18 mouse cellular contexts compared by ENCODE assay signal in genomic region chr2:18051831-18052170, GRCm38 (mm10). TPM values are rescaled to one million over a fixed set of nuclear protein-coding genes. Genes with fewer than 3 reads are reported as not detected.
DNase-seq lines count a peak whose midpoint lies in the region; ATAC-seq lines count a peak whose summit lies in the region.
"Had no signal": no experiment of that assay in that cellular context is flagged by ENCODE, and none has a peak within 500 bp of the region (broad histone marks: within the 10 kb centered on the region; RNA-seq: fewer than 3 reads in every experiment).

No protein-coding gene starts in this region.

- no peaks in the 10 kb centered on the region for H3K27me3 ChIP-seq in heart, embryonic 10.5 days (ENCODE audit: insufficient read depth, poor library complexity, severe bottlenecking)
- H3K27me3 ChIP-seq in embryonic facial prominence, embryonic 10.5 days (replicated peaks; ENCODE audit: low read depth, poor library complexity, severe bottlenecking) = no peaks in the 10 kb centered on the region
- H3K27me3 ChIP-seq in forebrain, embryonic 16.5 days (replicated peaks; ENCODE audit: control insufficient read depth, insufficient read depth, low read length) = no peaks in the 10 kb centered on the region
- no peaks in the 10 kb centered on the region for H3K27me3 ChIP-seq in limb, embryonic 12.5 days

- H3K4me2 ChIP-seq in forebrain, embryonic 16.5 days (ENCODE audit: low read length) = peak overlapping the region; percentile 86
- peak overlapping the region; percentile 89 for H3K4me2 ChIP-seq in limb, embryonic 12.5 days

- 67% methylated on average over 3 of the region's 3 CpGs for WGBS in heart, embryonic 10.5 days
- WGBS in embryonic facial prominence, embryonic 10.5 days = 31% methylated on average over 3 of the region's 3 CpGs
- 16% methylated on average over 3 of the region's 3 CpGs for WGBS in forebrain, embryonic 16.5 days
- WGBS in limb, embryonic 12.5 days = 28% methylated on average over 3 of the region's 3 CpGs

- peaks cover 30% of the 10 kb centered on the region for H3K4me1 ChIP-seq in heart, embryonic 10.5 days
- peaks cover 57% of the 10 kb centered on the region for H3K4me1 ChIP-seq in embryonic facial prominence, embryonic 10.5 days
- peaks cover 38% of the 10 kb centered on the region for H3K4me1 ChIP-seq in forebrain, embryonic 16.5 days (replicated peaks; ENCODE audit: control insufficient read depth, insufficient read depth, low read length)
- peaks cover 43% of the 10 kb centered on the region for H3K4me1 ChIP-seq in limb, embryonic 12.5 days (replicated peaks)

- no peak overlapping the region for H3K9ac ChIP-seq in forebrain, embryonic 16.5 days (replicated peaks; ENCODE audit: low read depth, low read length)
- peak overlapping the region; percentile 52; the same call in 1 of the 2 replicates for H3K9ac ChIP-seq in limb, embryonic 12.5 days (replicated peaks)
- H3K9ac ChIP-seq: liver, postnatal 0 days had no signal

- no peak for DNase-seq in heart, embryonic 10.5 days (ENCODE audit: low spot score)
- DNase-seq in heart, adult 18-20 months = no peak
- DNase-seq in embryonic facial prominence, embryonic 10.5 days (ENCODE audit: low spot score) = no peak
- DNase-seq in c-Kit-positive CD71-positive TER-119-positive erythroid progenitor cells, embryonic 14.5 days (ENCODE audit: low spot score) = no peak
- no peak for DNase-seq in adrenal gland, postnatal 14 days
- DNase-seq in embryo, embryonic 10 days (ENCODE audit: low spot score) = no peak
- DNase-seq: cerebellum, adult 11-12 months; gastrocnemius, postnatal 25 days; left cerebral cortex, postnatal 4 days; liver, postnatal 0 days had no signal

- no peak for ATAC-seq in forebrain, embryonic 16.5 days
- no peak for ATAC-seq in limb, embryonic 12.5 days (ENCODE audit: insufficient number of reproducible peaks, insufficient read depth, low FRiP score, low TSS enrichment, low read depth)
- ATAC-seq: liver, postnatal 0 days had no signal

- no peaks in the 10 kb centered on the region for H3K36me3 ChIP-seq in heart, embryonic 10.5 days
- no peaks in the 10 kb centered on the region for H3K36me3 ChIP-seq in embryonic facial prominence, embryonic 10.5 days (replicated peaks)
- no peaks in the 10 kb centered on the region for H3K36me3 ChIP-seq in forebrain, embryonic 16.5 days (ENCODE audit: control insufficient read depth, insufficient read depth)
- no peaks in the 10 kb centered on the region for H3K36me3 ChIP-seq in limb, embryonic 12.5 days

- 0 out of 2 replicates have a peak overlapping the region, but pooled peaks have one; percentile 98 for H3K4me3 ChIP-seq in heart, embryonic 10.5 days
- H3K4me3 ChIP-seq in embryonic facial prominence, embryonic 10.5 days = peak overlapping the region; percentile 98
- H3K4me3 ChIP-seq in forebrain, embryonic 16.5 days (replicated peaks; ENCODE audit: low read length) = no peak overlapping the region
- H3K4me3 ChIP-seq in limb, embryonic 12.5 days (replicated peaks) = no peak overlapping the region

- no peaks in the 10 kb centered on the region for H3K9me3 ChIP-seq in heart, embryonic 10.5 days
- no peaks in the 10 kb centered on the region for H3K9me3 ChIP-seq in embryonic facial prominence, embryonic 10.5 days
- H3K9me3 ChIP-seq in forebrain, embryonic 16.5 days (ENCODE audit: control insufficient read depth, low read length) = no peaks in the 10 kb centered on the region
- H3K9me3 ChIP-seq in limb, embryonic 12.5 days = no peaks in the 10 kb centered on the region

- H3K27ac ChIP-seq in heart, embryonic 10.5 days = peak overlapping the region; percentile 100; the same call in 1 of the 2 replicates
- H3K27ac ChIP-seq in embryonic facial prominence, embryonic 10.5 days (replicated peaks) = peak overlapping the region; percentile 99
- no peak overlapping the region for H3K27ac ChIP-seq in forebrain, embryonic 16.5 days (ENCODE audit: low read length)
- H3K27ac ChIP-seq in limb, embryonic 12.5 days = no peak overlapping the region

RNA-seq across cellular contexts. Expression of gene Skida1, which starts 3.0 kb away (rescaled TPM):
- polyA plus RNA-seq in heart, embryonic 10.5 days (2016; fragmentation: Nextera tagmentation; extraction: Ambion mirVana) = 6.7 and 9.4 TPM in 2 replicates
- 1 to 10 TPM; 2.0 to 2.2 TPM for total RNA-seq in heart, adult 18-20 months (2021)
- polyA plus RNA-seq in embryonic facial prominence, embryonic 10.5 days (2016; fragmentation: Nextera tagmentation; extraction: Ambion mirVana) = 15.5 and 16.6 TPM in 2 replicates
- polyA plus RNA-seq in forebrain, embryonic 16.5 days (2015; fragmentation: Nextera tagmentation; extraction: Ambion mirVana) = 9.8 and 13.4 TPM in 2 replicates
- polyA plus RNA-seq in limb, embryonic 12.5 days (2016; fragmentation: Nextera tagmentation; extraction: Ambion mirVana) = 13.9 and 14.0 TPM in 2 replicates
- total RNA-seq in adrenal gland, postnatal 14 days (2021) = 4.5 and 4.8 TPM in 2 replicates
- total RNA-seq: megakaryocyte progenitor cell, adult 5-6 weeks had no signal

RNA-seq across cellular contexts. Expression of gene Mllt10, which starts 3.2 kb away (rescaled TPM):
- 39.8 and 54.8 TPM in 2 replicates for polyA plus RNA-seq in heart, embryonic 10.5 days (2016; fragmentation: Nextera tagmentation; extraction: Ambion mirVana)
- total RNA-seq in heart, adult 18-20 months (2021) = 10 to 100 TPM; 31.0 to 33.4 TPM
- 64.4 and 65.5 TPM in 2 replicates for polyA plus RNA-seq in embryonic facial prominence, embryonic 10.5 days (2016; fragmentation: Nextera tagmentation; extraction: Ambion mirVana)
- 53.8 and 56.0 TPM in 2 replicates for polyA plus RNA-seq in forebrain, embryonic 16.5 days (2015; fragmentation: Nextera tagmentation; extraction: Ambion mirVana)
- 67.7 and 77.6 TPM in 2 replicates for polyA plus RNA-seq in limb, embryonic 12.5 days (2016; fragmentation: Nextera tagmentation; extraction: Ambion mirVana)
- total RNA-seq in adrenal gland, postnatal 14 days (2021) = 39.1 and 56.4 TPM in 2 replicates

RNA-seq across cellular contexts. Expression of gene A930004D18Rik, which starts 14.3 kb away (rescaled TPM):
- 14.5 and 14.9 TPM in 2 replicates for polyA plus RNA-seq in heart, embryonic 10.5 days (2016; fragmentation: Nextera tagmentation; extraction: Ambion mirVana)
- 1 to 10 TPM; 3.4 to 4.3 TPM for total RNA-seq in heart, adult 18-20 months (2021)
- 12.7 and 17.7 TPM in 2 replicates for polyA plus RNA-seq in embryonic facial prominence, embryonic 10.5 days (2016; fragmentation: Nextera tagmentation; extraction: Ambion mirVana)
- polyA plus RNA-seq in forebrain, embryonic 16.5 days (2015; fragmentation: Nextera tagmentation; extraction: Ambion mirVana) = 9.6 and 14.1 TPM in 2 replicates
- polyA plus RNA-seq in limb, embryonic 12.5 days (2016; fragmentation: Nextera tagmentation; extraction: Ambion mirVana) = 19.9 and 20.3 TPM in 2 replicates
- total RNA-seq in adrenal gland, postnatal 14 days (2021) = 1.7 and 1.8 TPM in 2 replicates
- total RNA-seq: megakaryocyte progenitor cell, adult 5-6 weeks had no signal

RNA-seq across cellular contexts. Expression of gene H2al2a, which starts 55.0 kb away (rescaled TPM):
- polyA plus RNA-seq in heart, embryonic 10.5 days (2016; fragmentation: Nextera tagmentation; extraction: Ambion mirVana) = not detected in 2 replicates
- total RNA-seq in heart, adult 18-20 months (2021) = not detected
- polyA plus RNA-seq in embryonic facial prominence, embryonic 10.5 days (2016; fragmentation: Nextera tagmentation; extraction: Ambion mirVana) = not detected in 2 replicates
- polyA plus RNA-seq in forebrain, embryonic 16.5 days (2015; fragmentation: Nextera tagmentation; extraction: Ambion mirVana) = not detected in 2 replicates
- polyA plus RNA-seq in limb, embryonic 12.5 days (2016; fragmentation: Nextera tagmentation; extraction: Ambion mirVana) = not detected in 2 replicates
- total RNA-seq in adrenal gland, postnatal 14 days (2021) = not detected in 2 replicates
- total RNA-seq: adrenal gland, postnatal 4 days; gastrocnemius, postnatal 25 days; layer of hippocampus, postnatal 10 days; left cerebral cortex, postnatal 4 days; megakaryocyte progenitor cell, adult 5-6 weeks had no signal
- polyA plus RNA-seq: cortical plate, adult 2 months; kidney, embryonic 14.5 days; liver, postnatal 0 days; thymus, postnatal 0 days had no signal

Comparison
In these comparisons a context has a peak if more than half of its experiments do, and no peak if none do; other contexts are left out.
1. H3K27ac ChIP-seq: peak in heart, embryonic 10.5 days (single experiment) and embryonic facial prominence, embryonic 10.5 days (single experiment); none in forebrain, embryonic 16.5 days (single experiment) and limb, embryonic 12.5 days (single experiment).
2. H3K4me3 ChIP-seq: peak in heart, embryonic 10.5 days (single experiment) and embryonic facial prominence, embryonic 10.5 days (single experiment); none in forebrain, embryonic 16.5 days (single experiment) and limb, embryonic 12.5 days (single experiment).